Mouse (Mus musculus) erythroblast, embryonic 14.5 days (primary cell): Measurements from ENCODE around the gene Hist1h4h. TPM values are rescaled to one million over a fixed set of nuclear protein-coding genes. Genes with fewer than 3 reads are reported as not detected.
A peak's percentile ranks its signal among the peaks of the same experiment; 100 is the strongest.
"Not testable (repeated sequence)": the region's sequence is repeated elsewhere in the genome, so short reads cannot be mapped to it uniquely, and the experiment has no call there.

Experiments used
- H3K27me3 ChIP-seq: 2 replicates; pipeline ENCODE4 v1.6.1; 2012; ENCODE audit warnings: inconsistent platforms; ENCODE audit not compliant: control insufficient read depth
- H3K36me3 ChIP-seq: 2 replicates; pipeline ENCODE4 v1.6.1; 2012; ENCODE audit warnings: mild to moderate bottlenecking, inconsistent platforms; ENCODE audit not compliant: control insufficient read depth
- H3K4me1 ChIP-seq: 2 replicates; pipeline ENCODE4 v1.6.1; 2012; ENCODE audit warnings: inconsistent platforms; ENCODE audit not compliant: control insufficient read depth
- H3K4me3 ChIP-seq: replicated peaks from 2 replicates; pipeline ENCODE3; 2012; ENCODE audit warnings: moderate library complexity, mild to moderate bottlenecking, inconsistent platforms
- H3K9me3 ChIP-seq: 2 replicates; pipeline ENCODE4 v1.6.1; 2012; ENCODE audit warnings: low read length, inconsistent platforms, mixed read lengths; ENCODE audit not compliant: control insufficient read depth
- GATA1 ChIP-seq: IDR thresholded peaks from 2 replicates; pipeline ENCODE4 v1.6.1; 2012; ENCODE audit warnings: low read length, inconsistent platforms, mixed read lengths
- TAL1 ChIP-seq: IDR thresholded peaks from 3 replicates; pipeline ENCODE4 v1.6.1; 2012; ENCODE audit warnings: low read length, inconsistent platforms, mixed read lengths
- polyA plus RNA-seq: library from polyadenylated mRNA; stranded (reverse); fragments of >175 nt; gene quantifications from 2 replicates; pipeline ENCODE4 v1.2.3, GENCODE M21; 2012

The Hist1h4h gene
- polyA plus RNA-seq, 1 experiment = 19.7 TPM

GRCm38 (mm10) chr13:23575271-23575851 lies 44.5 kb downstream of the Hist1h4h start, which contains the start of gene Hist1h3d:
Gene Hist1h3d (plus strand): TSS chr13:23575763.
- Histone ChIP-seq H3K36me3 (peaks cover 11% of the 10 kb centered on the region), H3K4me1 (peaks cover 39% of the 10 kb centered on the region), H3K4me3 (peak within 1 kb of the TSS; percentile 76), H3K9me3 (no peaks in the 10 kb centered on the region), H3K27me3 (no peaks in the 10 kb centered on the region)
- TF ChIP-seq TAL1 (no peak), GATA1 (no peak)

- H3K27me3 ChIP-seq, H3K9me3 ChIP-seq: not testable (repeated sequence)
- Histone ChIP-seq H3K4me3 (peak overlapping the region; percentile 76), H3K36me3 (peaks cover 11% of the 10 kb centered on the region), H3K4me1 (peaks cover 44% of the 10 kb centered on the region)
Observed at GRCm38 (mm10) chr13:23575864-23576313, 45.0 kb downstream of the Hist1h4h start.

GRCm38 (mm10) chr13:23576351-23576881 lies 45.6 kb downstream of the Hist1h4h start:
- Histone ChIP-seq H3K9me3 (no peaks in the 10 kb centered on the region), H3K4me3 (peak overlapping the region; percentile 76), H3K36me3 (peaks cover 11% of the 10 kb centered on the region), H3K27me3 (no peaks in the 10 kb centered on the region), H3K4me1 (peaks cover 49% of the 10 kb centered on the region)
- TF ChIP-seq GATA1 = no peak
- TF ChIP-seq TAL1 = no peak

- H3K36me3 ChIP-seq = peaks cover 11% of the 10 kb centered on the region
Observed at GRCm38 (mm10) chr13:23576906-23577639, 46.2 kb downstream of the Hist1h4h start.

GRCm38 (mm10) chr13:23577835-23578234 lies 47.0 kb downstream of the Hist1h4h start:
- peak overlapping the region; percentile 76 for H3K4me3 ChIP-seq
- no peaks in the 10 kb centered on the region for H3K27me3 ChIP-seq

More at GRCm38 (mm10) chr13:23576906-23577639, 46.2 kb downstream of the Hist1h4h start:
- peak overlapping the region; percentile 76 for H3K4me3 ChIP-seq
- H3K27me3 ChIP-seq = no peaks in the 10 kb centered on the region
- no peaks in the 10 kb centered on the region for H3K9me3 ChIP-seq
- peaks cover 53% of the 10 kb centered on the region for H3K4me1 ChIP-seq
- no peak for TF ChIP-seq TAL1
- no peak for TF ChIP-seq GATA1

More at GRCm38 (mm10) chr13:23577835-23578234, 47.0 kb downstream of the Hist1h4h start:
- H3K9me3 ChIP-seq = no peaks in the 10 kb centered on the region
- peaks cover 11% of the 10 kb centered on the region for H3K36me3 ChIP-seq
- H3K4me1 ChIP-seq = peaks cover 56% of the 10 kb centered on the region
- no peak for TF ChIP-seq TAL1
- no peak for TF ChIP-seq GATA1

Other genes with a start within 250 kb of the Hist1h4h start
- gene Zfp322a, start 161.8 kb upstream of the Hist1h4h start, polyA plus RNA-seq = 0.01 TPM in 2 replicates
- 0.76 and 0.84 TPM in 2 replicates for gene Abt1, start 107.2 kb upstream of the Hist1h4h start, polyA plus RNA-seq
- gene Btn1a1, start 65.1 kb upstream of the Hist1h4h start, polyA plus RNA-seq = 0.15 and 0.16 TPM in 2 replicates
- not detected in 2 replicates for gene Btn2a2, start 42.2 kb upstream of the Hist1h4h start, polyA plus RNA-seq
- 52.5 and 62.7 TPM in 2 replicates for gene Hist1h2af, start 2.9 kb downstream of the Hist1h4h start, polyA plus RNA-seq
- gene Hist1h3g, start 4.4 kb downstream of the Hist1h4h start, polyA plus RNA-seq = 8.8 and 11.7 TPM in 2 replicates
- gene Hist1h2bh, start 12.3 kb downstream of the Hist1h4h start, polyA plus RNA-seq = 0.43 and 3.0 TPM in 2 replicates
- 1.3 and 3.3 TPM in 2 replicates for gene Hist1h3f, start 13.0 kb downstream of the Hist1h4h start, polyA plus RNA-seq
- 8.3 and 13.8 TPM in 2 replicates for gene Hist1h4f, start 20.6 kb downstream of the Hist1h4h start, polyA plus RNA-seq
- gene Hist1h1d, start 22.2 kb downstream of the Hist1h4h start, polyA plus RNA-seq = 0.51 and 0.95 TPM in 2 replicates
- gene Hist1h3e, start 31.3 kb downstream of the Hist1h4h start, polyA plus RNA-seq = 2.9 and 16.6 TPM in 2 replicates
- 3.6 and 5.2 TPM in 2 replicates for gene Hist1h2ae, start 40.2 kb downstream of the Hist1h4h start, polyA plus RNA-seq
- 14.5 and 18.7 TPM in 2 replicates for gene Hist1h2bg, start 40.3 kb downstream of the Hist1h4h start, polyA plus RNA-seq
- 6.6 and 15.6 TPM in 2 replicates for gene Hist1h2bf, start 43.1 kb downstream of the Hist1h4h start, polyA plus RNA-seq
- 5.1 and 8.3 TPM in 2 replicates for gene Hist1h2ad, start 43.3 kb downstream of the Hist1h4h start, polyA plus RNA-seq
- 1.6 and 4.7 TPM in 2 replicates for gene Hist1h3d, start 44.7 kb downstream of the Hist1h4h start, polyA plus RNA-seq
- gene Hist1h4d, start 50.5 kb downstream of the Hist1h4h start, polyA plus RNA-seq = 5.1 and 11.8 TPM in 2 replicates
- 0.33 and 0.67 TPM in 2 replicates for gene Hist1h2be, start 90.1 kb downstream of the Hist1h4h start, polyA plus RNA-seq
- 2.8 and 8.5 TPM in 2 replicates for gene Hist1h1e, start 91.5 kb downstream of the Hist1h4h start, polyA plus RNA-seq
- gene Hist1h2ac, start 152.9 kb downstream of the Hist1h4h start, polyA plus RNA-seq = 1.1 and 2.1 TPM in 2 replicates
- 17.5 and 20.6 TPM in 2 replicates for gene Hist1h2bc, start 153.1 kb downstream of the Hist1h4h start, polyA plus RNA-seq
- 0.10 TPM in 1 of 2 replicates, not detected in the other for gene Hist1h1t, start 164.8 kb downstream of the Hist1h4h start, polyA plus RNA-seq
- gene Hist1h4c, start 167.4 kb downstream of the Hist1h4h start, polyA plus RNA-seq = 0.93 and 3.0 TPM in 2 replicates
- gene Hfe, start 179.8 kb downstream of the Hist1h4h start, polyA plus RNA-seq = 0.15 and 0.53 TPM in 2 replicates
- gene Hist1h1c, start 207.8 kb downstream of the Hist1h4h start, polyA plus RNA-seq = 54.6 and 94.3 TPM in 2 replicates
- 3.8 and 7.0 TPM in 2 replicates for gene Hist1h3c, start 214.6 kb downstream of the Hist1h4h start, polyA plus RNA-seq
- gene Hist1h2bb, start 215.7 kb downstream of the Hist1h4h start, polyA plus RNA-seq = 5.4 and 12.1 TPM in 2 replicates
- 9.1 and 22.3 TPM in 2 replicates for gene Hist1h2ab, start 220.1 kb downstream of the Hist1h4h start, polyA plus RNA-seq
- 6.2 and 23.6 TPM in 2 replicates for gene Hist1h3b, start 221.2 kb downstream of the Hist1h4h start, polyA plus RNA-seq
- 4.5 and 11.8 TPM in 2 replicates for gene Hist1h4b, start 226.0 kb downstream of the Hist1h4h start, polyA plus RNA-seq
- 10.2 and 21.5 TPM in 2 replicates for gene Hist1h4a, start 230.2 kb downstream of the Hist1h4h start, polyA plus RNA-seq
- gene Hist1h3a, start 231.3 kb downstream of the Hist1h4h start, polyA plus RNA-seq = 1.5 and 4.0 TPM in 2 replicates
- gene Hist1h1a, start 232.6 kb downstream of the Hist1h4h start, polyA plus RNA-seq = 1.4 TPM in 2 replicates
- not detected in 2 replicates for gene Trim38, start 238.9 kb downstream of the Hist1h4h start, polyA plus RNA-seq